Mouse (Mus musculus) adrenal gland, adult 18-20 months (tissue): ENCODE measurements around the gene Gm6871. TPM values are rescaled to one million over a fixed set of nuclear protein-coding genes. Genes with fewer than 3 reads are reported as not detected.
"Not testable (repeated sequence)": the region's sequence is repeated elsewhere in the genome, so short reads cannot be mapped to it uniquely, and the experiment has no call there.

Experiments
- DNase-seq, 2 experiments: peaks; one replicate each; pipeline ENCODE4 v3.0.0; 2021 to 2022; ENCODE audit warnings: low spot score in 2 of 2
- long read RNA-seq, 2 experiments: library from polyadenylated mRNA; stranded (forward); transcript quantifications; one replicate each; pipeline ENCODE4 v2.0.0; 2021
- total RNA-seq, 2 experiments: library from RNA; stranded (reverse); gene quantifications; 1 replicate in 1 of 2; 2 replicates in 1 of 2; pipeline ENCODE4 v1.2.3; 2021

The Gm6871 gene
- not detected for total RNA-seq
- long read RNA-seq, experiment 1 = 0 reads
- long read RNA-seq, experiment 2, partial matches to known transcripts = 0 of 1 reads
- long read RNA-seq, experiment 2, other reads (novel, unspliced or antisense) = 0 of 1 reads

GRCm38 (mm10) chr7:41573562-41573961, at the start of gene Gm6871:
TSS of gene Gm6871 (minus strand) at chr7:41573662.
- DNase-seq = not testable (repeated sequence)

GRCm38 (mm10) chr7:41616241-41616640, 42.8 kb upstream of the Gm6871 start:
- not testable (repeated sequence) for DNase-seq

GRCm38 (mm10) chr7:41611654-41612053, 38.2 kb upstream of the Gm6871 start:
- no peak for DNase-seq

GRCm38 (mm10) chr7:41599932-41600548, 26.6 kb upstream of the Gm6871 start:
- DNase-seq = no peak

GRCm38 (mm10) chr7:41599034-41599813, 25.8 kb upstream of the Gm6871 start, which contains the start of gene 2610021A01Rik:
TSS of gene 2610021A01Rik (plus strand) at chr7:41599230.
- peak; percentile 81 to 83 for DNase-seq

GRCm38 (mm10) chr7:41598615-41599014, 25.2 kb upstream of the Gm6871 start:
- DNase-seq = no peak

GRCm38 (mm10) chr7:41587831-41588230, 14.4 kb upstream of the Gm6871 start:
- DNase-seq = not testable (repeated sequence)

GRCm38 (mm10) chr7:41582028-41582427, 8.6 kb upstream of the Gm6871 start:
- DNase-seq = no peak

GRCm38 (mm10) chr7:41577956-41578355, 4.5 kb upstream of the Gm6871 start:
- no peak for DNase-seq

- DNase-seq = no peak
Observed at GRCm38 (mm10) chr7:41560681-41561080, 12.8 kb downstream of the Gm6871 start.

- DNase-seq = no peak
Observed at GRCm38 (mm10) chr7:41512672-41513071, 60.8 kb downstream of the Gm6871 start.

- DNase-seq = no peak
Observed at GRCm38 (mm10) chr7:41512207-41512606, 61.3 kb downstream of the Gm6871 start.

- no peak for DNase-seq
Observed at GRCm38 (mm10) chr7:41502402-41502801, 71.1 kb downstream of the Gm6871 start.

GRCm38 (mm10) chr7:41500151-41500934, 73.1 kb downstream of the Gm6871 start:
- DNase-seq = peak; percentile 58

GRCm38 (mm10) chr7:41499389-41500049, 73.9 kb downstream of the Gm6871 start, which contains the start of the genes Gm20449 and AW146154:
TSS of gene Gm20449 (minus strand) at chr7:41499417.
TSS of gene AW146154 (minus strand) at chr7:41499890.
- peak; percentile 96 to 97 for DNase-seq

- not testable (repeated sequence) for DNase-seq
Observed at GRCm38 (mm10) chr7:41499018-41499388, 74.5 kb downstream of the Gm6871 start.

GRCm38 (mm10) chr7:41498464-41498863, 75.0 kb downstream of the Gm6871 start:
- not testable (repeated sequence) for DNase-seq

- DNase-seq = no peak
Observed at GRCm38 (mm10) chr7:41497871-41498270, 75.6 kb downstream of the Gm6871 start.
